Mouse (Mus musculus): ENCODE measurements around the gene Pir.

DNA sequence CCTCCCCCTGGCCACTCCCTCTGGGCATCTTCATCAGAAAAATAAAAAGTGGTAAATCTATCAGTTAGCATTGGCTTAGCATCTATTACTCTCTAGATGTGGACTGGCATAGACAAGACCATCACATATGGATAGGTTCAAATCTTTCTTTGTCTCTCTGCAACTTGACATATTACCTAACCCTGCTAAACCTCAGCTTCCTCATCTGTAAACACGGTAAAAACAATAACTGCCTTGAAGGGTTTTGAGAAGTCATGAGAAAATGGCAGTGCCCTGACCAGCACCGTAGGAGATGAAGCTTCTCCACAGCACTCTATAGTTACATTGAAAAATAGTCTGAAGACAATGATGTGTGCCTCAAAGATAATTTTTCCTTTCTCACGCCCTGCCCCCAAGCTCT is 12.6 kb upstream of the Pir start:
- TF ChIP-seq POLR2A (IDR thresholded peaks at IDR 0.05; ENCODE audit: low read depth, low read length) (no peak), CTCF (IDR thresholded peaks at IDR 0.05; ENCODE audit: extremely low read depth, insufficient read depth, insufficient read length, insufficient replicate concordance) (no peak)

Data from spleen, adult 2 months (tissue).